Mouse (Mus musculus): ENCODE data around the gene St3gal2. TPM values are rescaled to one million over a fixed set of nuclear protein-coding genes. Genes with fewer than 3 reads are reported as not detected.
"Not testable (repeated sequence)": the region's sequence is repeated elsewhere in the genome, so short reads cannot be mapped to it uniquely, and the experiment has no call there.

The St3gal2 gene
- polyA plus RNA-seq, 1 experiment = 55.7 TPM

GRCm38 (mm10) chr8:110940682-110941452, 21.1 kb downstream of the St3gal2 start:
- Histone ChIP-seq H3K27ac (ENCODE audit: insufficient read depth, low read length) (peak overlapping the region; percentile 96), H3K4me3 (ENCODE audit: insufficient read depth, low read length) (no peak overlapping the region), H3K4me1 (ENCODE audit: control insufficient read depth, insufficient read depth, low read length) (peaks cover 15% of the 10 kb centered on the region)
- TF ChIP-seq POLR2A (IDR thresholded peaks at IDR 0.05; ENCODE audit: low read depth, low read length) (no peak), CTCF (IDR thresholded peaks at IDR 0.05; ENCODE audit: borderline replicate concordance, insufficient read depth, low read length) (no peak)

GRCm38 (mm10) chr8:110941453-110941948, 21.8 kb downstream of the St3gal2 start:
- TF ChIP-seq CTCF (IDR thresholded peaks at IDR 0.05; ENCODE audit: borderline replicate concordance, insufficient read depth, low read length) (no peak), POLR2A (IDR thresholded peaks at IDR 0.05; ENCODE audit: low read depth, low read length) (no peak)
- Histone ChIP-seq H3K4me1 (ENCODE audit: control insufficient read depth, insufficient read depth, low read length) (peaks cover 18% of the 10 kb centered on the region), H3K27ac (ENCODE audit: insufficient read depth, low read length) (peak overlapping the region; percentile 96), H3K4me3 (ENCODE audit: insufficient read depth, low read length) (no peak overlapping the region)

- Histone ChIP-seq H3K4me1 (ENCODE audit: control insufficient read depth, insufficient read depth, low read length) (peaks cover 18% of the 10 kb centered on the region), H3K27ac (ENCODE audit: insufficient read depth, low read length) (no peak overlapping the region), H3K4me3 (ENCODE audit: insufficient read depth, low read length) (no peak overlapping the region)
- TF ChIP-seq CTCF (IDR thresholded peaks at IDR 0.05; ENCODE audit: borderline replicate concordance, insufficient read depth, low read length) = no peak
- no peak for TF ChIP-seq POLR2A (IDR thresholded peaks at IDR 0.05; ENCODE audit: low read depth, low read length)
Measured at GRCm38 (mm10) chr8:110944276-110944876, 24.7 kb downstream of the St3gal2 start.

- Histone ChIP-seq H3K4me3 (ENCODE audit: insufficient read depth, low read length) (no peak overlapping the region), H3K27ac (ENCODE audit: insufficient read depth, low read length) (no peak overlapping the region), H3K4me1 (ENCODE audit: control insufficient read depth, insufficient read depth, low read length) (peaks cover 17% of the 10 kb centered on the region)
- TF ChIP-seq POLR2A (IDR thresholded peaks at IDR 0.05; ENCODE audit: low read depth, low read length) (no peak), CTCF (IDR thresholded peaks at IDR 0.05; ENCODE audit: borderline replicate concordance, insufficient read depth, low read length) (no peak)
Measured at GRCm38 (mm10) chr8:110945716-110946115, 26.0 kb downstream of the St3gal2 start.

- H3K4me1 ChIP-seq (ENCODE audit: control insufficient read depth, insufficient read depth, low read length) = 0 out of 2 replicates have a peak, but pooled peaks cover 2% of the 10 kb centered on the region
- TF ChIP-seq CTCF (IDR thresholded peaks at IDR 0.05; ENCODE audit: borderline replicate concordance, insufficient read depth, low read length) = no peak
- TF ChIP-seq POLR2A (IDR thresholded peaks at IDR 0.05; ENCODE audit: low read depth, low read length) = no peak
- H3K27ac ChIP-seq (ENCODE audit: insufficient read depth, low read length) = no peak overlapping the region
- H3K4me3 ChIP-seq (ENCODE audit: insufficient read depth, low read length) = no peak overlapping the region
Measured at GRCm38 (mm10) chr8:110950065-110950484, 30.4 kb downstream of the St3gal2 start.

- TF ChIP-seq POLR2A (IDR thresholded peaks at IDR 0.05; ENCODE audit: low read depth, low read length) (no peak), CTCF (IDR thresholded peaks at IDR 0.05; ENCODE audit: borderline replicate concordance, insufficient read depth, low read length) (no peak)
- no peak overlapping the region for H3K27ac ChIP-seq (ENCODE audit: insufficient read depth, low read length)
- H3K4me1 ChIP-seq (ENCODE audit: control insufficient read depth, insufficient read depth, low read length) = no peaks in the 10 kb centered on the region
- H3K4me3 ChIP-seq (ENCODE audit: insufficient read depth, low read length) = no peak overlapping the region
Measured at GRCm38 (mm10) chr8:110954776-110955175, 35.1 kb downstream of the St3gal2 start.

- H3K4me3 ChIP-seq (ENCODE audit: insufficient read depth, low read length) = no peak overlapping the region
- no peak for TF ChIP-seq POLR2A (IDR thresholded peaks at IDR 0.05; ENCODE audit: low read depth, low read length)
- TF ChIP-seq CTCF (IDR thresholded peaks at IDR 0.05; ENCODE audit: borderline replicate concordance, insufficient read depth, low read length) = no peak
- no peaks in the 10 kb centered on the region; the same call in 1 of the 2 replicates for H3K4me1 ChIP-seq (ENCODE audit: control insufficient read depth, insufficient read depth, low read length)
- H3K27ac ChIP-seq (ENCODE audit: insufficient read depth, low read length) = no peak overlapping the region
Measured at GRCm38 (mm10) chr8:110956619-110957450, 37.1 kb downstream of the St3gal2 start.

- H3K27ac ChIP-seq (ENCODE audit: insufficient read depth, low read length) = no peak overlapping the region
- H3K4me3 ChIP-seq (ENCODE audit: insufficient read depth, low read length) = no peak overlapping the region
- no peaks in the 10 kb centered on the region; the same call in 1 of the 2 replicates for H3K4me1 ChIP-seq (ENCODE audit: control insufficient read depth, insufficient read depth, low read length)
- TF ChIP-seq CTCF (IDR thresholded peaks at IDR 0.05; ENCODE audit: borderline replicate concordance, insufficient read depth, low read length) = no peak
- TF ChIP-seq POLR2A (IDR thresholded peaks at IDR 0.05; ENCODE audit: low read depth, low read length) = no peak
Measured at GRCm38 (mm10) chr8:110957471-110957870, 37.7 kb downstream of the St3gal2 start.

- Histone ChIP-seq H3K27ac (ENCODE audit: insufficient read depth, low read length) (no peak overlapping the region), H3K4me1 (ENCODE audit: control insufficient read depth, insufficient read depth, low read length) (peaks cover 2% of the 10 kb centered on the region), H3K4me3 (ENCODE audit: insufficient read depth, low read length) (no peak overlapping the region)
- TF ChIP-seq CTCF (IDR thresholded peaks at IDR 0.05; ENCODE audit: borderline replicate concordance, insufficient read depth, low read length) = no peak
- TF ChIP-seq POLR2A (IDR thresholded peaks at IDR 0.05; ENCODE audit: low read depth, low read length) = no peak
Measured at GRCm38 (mm10) chr8:110958135-110958534, 38.4 kb downstream of the St3gal2 start.

GRCm38 (mm10) chr8:110958553-110958952, 38.8 kb downstream of the St3gal2 start:
- H3K4me3 ChIP-seq (ENCODE audit: insufficient read depth, low read length); H3K4me1 ChIP-seq (ENCODE audit: control insufficient read depth, insufficient read depth, low read length); H3K27ac ChIP-seq (ENCODE audit: insufficient read depth, low read length): not testable (repeated sequence)
